In genomic region chr9:106447348-106447747, GRCm38 (mm10) we compare ENCODE assay signal across 8 mouse cellular contexts. TPM values are rescaled to one million over a fixed set of nuclear protein-coding genes. Genes with fewer than 3 reads are reported as not detected.
DNase-seq lines count a peak whose midpoint lies in the region; ATAC-seq lines count a peak whose summit lies in the region.

TSS of gene Abhd14b (plus strand) at chr9:106447459.
TSS of gene Abhd14a (minus strand) at chr9:106447678.

- H3K9me3 ChIP-seq in embryonic facial prominence, embryonic 14.5 days (ENCODE audit: control insufficient read depth, low read length): no peaks in the 10 kb centered on the region
- no peaks in the 10 kb centered on the region for H3K9me3 ChIP-seq in kidney, embryonic 14.5 days (ENCODE audit: control insufficient read depth, low read length)
- no peaks in the 10 kb centered on the region for H3K9me3 ChIP-seq in limb, embryonic 15.5 days

- H3K36me3 ChIP-seq in embryonic facial prominence, embryonic 14.5 days (ENCODE audit: control insufficient read depth, insufficient read depth, low read length): 0 out of 2 replicates have a peak, but pooled peaks cover under 1% of the 10 kb centered on the region
- H3K36me3 ChIP-seq in kidney, embryonic 14.5 days (ENCODE audit: control insufficient read depth, insufficient read depth, low read length): no peaks in the 10 kb centered on the region
- H3K36me3 ChIP-seq in limb, embryonic 15.5 days: peaks cover 3% of the 10 kb centered on the region

- peak; percentile 93 for DNase-seq in 3T3-L1 (ENCODE audit: low read depth, low spot score)
- peak; percentile 98 for DNase-seq in adrenal gland, postnatal 36 days
- peak; percentile 96 for DNase-seq in embryonic facial prominence, embryonic 14.5 days (ENCODE audit: low spot score)
- peak; percentile 95 to 96 for DNase-seq in heart, adult 9 months (ENCODE audit: low spot score in 2 of 2)
- peak; percentile 57 to 68 for DNase-seq in monocyte, adult 2 months (ENCODE audit: low read depth in 1 of 2, low spot score in 2 of 2)
- DNase-seq in spleen, postnatal 36 days (ENCODE audit: low spot score in 2 of 2): peak; percentile 86

- H3K4me3 ChIP-seq in embryonic facial prominence, embryonic 14.5 days (ENCODE audit: low read depth, low read length): peak within 1 kb of the TSS; percentile 55
- H3K4me3 ChIP-seq in kidney, embryonic 14.5 days (ENCODE audit: low read length): peak within 1 kb of the TSS; percentile 47
- H3K4me3 ChIP-seq in limb, embryonic 15.5 days: peak within 1 kb of the TSS; percentile 64

- peak within 1 kb of the TSS; percentile 83 for H3K4me2 ChIP-seq in embryonic facial prominence, embryonic 14.5 days (ENCODE audit: low read depth, low read length)
- H3K4me2 ChIP-seq in kidney, embryonic 14.5 days (replicated peaks; ENCODE audit: low read depth, low read length): peak within 1 kb of the TSS; percentile 71
- H3K4me2 ChIP-seq in limb, embryonic 15.5 days: peak within 1 kb of the TSS; percentile 83

- H3K9ac ChIP-seq in embryonic facial prominence, embryonic 14.5 days (ENCODE audit: low read depth, low read length): peak within 1 kb of the TSS; percentile 69
- H3K9ac ChIP-seq in kidney, embryonic 14.5 days (ENCODE audit: low read depth, low read length): peak within 1 kb of the TSS; percentile 71
- H3K9ac ChIP-seq in limb, embryonic 15.5 days: peak within 1 kb of the TSS; percentile 63

- ATAC-seq in embryonic facial prominence, embryonic 14.5 days (ENCODE audit: low read depth): peak; percentile 86
- ATAC-seq in kidney, embryonic 14.5 days (ENCODE audit: low FRiP score, low TSS enrichment): peak; percentile 86
- ATAC-seq in limb, embryonic 15.5 days (ENCODE audit: insufficient number of reproducible peaks, low FRiP score, low TSS enrichment, low read depth): peak; percentile 84

- WGBS in embryonic facial prominence, embryonic 14.5 days: 0% methylated on average over 18 of the region's 24 CpGs
- WGBS in kidney, embryonic 14.5 days: under 1% methylated on average over 24 of the region's 24 CpGs
- WGBS in limb, embryonic 15.5 days: under 1% methylated on average over 24 of the region's 24 CpGs

- H3K4me1 ChIP-seq in embryonic facial prominence, embryonic 14.5 days (ENCODE audit: control insufficient read depth, insufficient read depth, low read length): peaks cover 42% of the 10 kb centered on the region
- H3K4me1 ChIP-seq in kidney, embryonic 14.5 days (ENCODE audit: control insufficient read depth, insufficient read depth, low read length): peaks cover 57% of the 10 kb centered on the region
- peaks cover 66% of the 10 kb centered on the region for H3K4me1 ChIP-seq in limb, embryonic 15.5 days

- H3K27me3 ChIP-seq in embryonic facial prominence, embryonic 14.5 days (replicated peaks; ENCODE audit: control insufficient read depth, insufficient read depth, low read length): no peaks in the 10 kb centered on the region
- H3K27me3 ChIP-seq in kidney, embryonic 14.5 days (ENCODE audit: control insufficient read depth, insufficient read depth, low read length): no peaks in the 10 kb centered on the region
- no peaks in the 10 kb centered on the region for H3K27me3 ChIP-seq in limb, embryonic 15.5 days

- H3K27ac ChIP-seq in embryonic facial prominence, embryonic 14.5 days (replicated peaks; ENCODE audit: low read depth, low read length): peak within 1 kb of the TSS; percentile 77
- peak within 1 kb of the TSS; percentile 78; the same call in 1 of the 2 replicates for H3K27ac ChIP-seq in kidney, embryonic 14.5 days (ENCODE audit: low read depth, low read length)
- H3K27ac ChIP-seq in limb, embryonic 15.5 days: peak within 1 kb of the TSS; percentile 77

RNA-seq across cellular contexts. Expression of gene Abhd14b, which starts in this region (rescaled TPM):
- 10 to 100 TPM; 25.2 to 45.0 TPM for total RNA-seq in adrenal gland, postnatal 36 days (2021)
- 21.5 and 30.3 TPM in 2 replicates for polyA plus RNA-seq in embryonic facial prominence, embryonic 14.5 days (2014; fragmentation: Nextera tagmentation; extraction: Ambion mirVana)
- 18.7 and 25.6 TPM in 2 replicates for polyA plus RNA-seq in kidney, embryonic 14.5 days (2014; fragmentation: Nextera tagmentation; extraction: Ambion mirVana)
- 38.9 and 40.8 TPM in 2 replicates for polyA plus RNA-seq in limb, embryonic 15.5 days (2015; fragmentation: Nextera tagmentation; extraction: Ambion mirVana)

RNA-seq across cellular contexts. Expression of gene Abhd14a, which starts in this region (rescaled TPM):
- 10 to 100 TPM; 18.9 to 20.2 TPM for total RNA-seq in adrenal gland, postnatal 36 days (2021)
- polyA plus RNA-seq in embryonic facial prominence, embryonic 14.5 days (2014; fragmentation: Nextera tagmentation; extraction: Ambion mirVana): 60.9 and 66.1 TPM in 2 replicates
- polyA plus RNA-seq in kidney, embryonic 14.5 days (2014; fragmentation: Nextera tagmentation; extraction: Ambion mirVana): 50.2 and 58.8 TPM in 2 replicates
- 75.0 TPM in 2 replicates for polyA plus RNA-seq in limb, embryonic 15.5 days (2015; fragmentation: Nextera tagmentation; extraction: Ambion mirVana)

Comparison
In these comparisons a context has a peak if more than half of its experiments do, and no peak if none do; other contexts are left out.
1. Peak in every context shown above with its lines: DNase-seq, ATAC-seq, H3K4me3 ChIP-seq and H3K27ac ChIP-seq.